Mouse (Mus musculus): ENCODE results near the gene Mmadhc. TPM values are rescaled to one million over a fixed set of nuclear protein-coding genes. Genes with fewer than 3 reads are reported as not detected.

The Mmadhc gene
- total RNA-seq, 4 experiments from 2014 or later: 47.2 to 56.3 (median 51.9) TPM

GRCm38 (mm10) chr2:50265215-50265785 is 31.3 kb downstream of the Mmadhc start:
- no peak for DNase-seq (ENCODE audit: low spot score in 2 of 2)

DNA sequence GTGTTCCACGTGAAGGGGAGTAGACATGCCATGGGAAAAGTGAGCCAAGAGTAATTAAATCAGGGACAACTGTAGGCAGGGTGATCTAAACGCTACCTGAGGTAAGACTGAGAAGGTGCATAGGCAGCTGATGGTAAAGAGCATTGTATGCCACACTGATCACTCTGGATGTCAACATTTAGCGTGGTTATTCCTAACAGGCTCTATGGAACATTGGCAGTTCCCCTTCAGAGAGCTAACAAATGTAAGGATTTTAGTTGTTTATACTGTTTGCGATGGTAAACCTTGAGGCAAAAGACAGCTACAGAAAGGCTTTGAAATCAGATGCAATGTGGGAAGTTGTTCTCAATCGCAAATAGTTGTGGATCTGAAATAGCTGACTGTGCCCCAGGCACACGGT is 32.5 kb downstream of the Mmadhc start:
- no peak for DNase-seq (ENCODE audit: low spot score in 2 of 2)

GRCm38 (mm10) chr2:50254955-50255354 is 41.6 kb downstream of the Mmadhc start:
- DNase-seq (ENCODE audit: low spot score in 2 of 2): no peak

DNA sequence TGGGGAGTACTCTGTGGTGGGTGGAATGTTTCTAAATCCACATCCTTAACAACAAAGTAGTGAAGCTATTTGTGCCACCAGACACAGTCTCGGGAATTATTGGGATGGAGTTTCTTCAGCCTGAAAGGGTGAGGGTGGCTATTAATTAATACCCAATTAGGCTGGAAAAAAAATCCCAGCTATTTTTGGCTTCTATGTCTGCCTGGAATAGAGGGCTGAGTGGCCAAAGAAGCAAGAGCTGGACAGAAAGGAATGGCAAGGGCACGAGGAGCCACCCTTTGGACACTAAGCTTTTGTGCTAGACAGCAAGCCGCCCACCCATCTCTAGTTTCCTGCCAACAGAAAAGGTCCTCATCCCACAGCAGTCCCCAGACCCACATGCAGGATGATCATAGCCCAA is 48.0 kb downstream of the Mmadhc start:
- no peak for DNase-seq (ENCODE audit: low spot score in 2 of 2)

GRCm38 (mm10) chr2:50233491-50233890 is 63.1 kb downstream of the Mmadhc start:
- no peak for DNase-seq (ENCODE audit: low spot score in 2 of 2)

Other genes with a start within 250 kb of the Mmadhc start
- 10 to 100 TPM; 20.0 to 33.1 (median 22.1) TPM for gene Lypd6, start 230.4 kb downstream of the Mmadhc start, total RNA-seq (2022)

Measured in left cerebral cortex, adult 8-10 months (tissue).